Mouse (Mus musculus) naive thymus-derived CD4-positive, alpha-beta T cell, adult 2 months (primary cell): Measurements from ENCODE around the gene Fndc10.
A peak's percentile ranks its signal among the peaks of the same experiment; 100 is the strongest.
"Not testable (repeated sequence)": the region's sequence is repeated elsewhere in the genome, so short reads cannot be mapped to it uniquely, and the experiment has no call there.

Source experiments
- DNase-seq: peaks from one replicate; pipeline ENCODE4 v3.0.0-alpha.2; 2011; ENCODE audit warnings: low read depth

Gene Fndc10

GRCm38 (mm10) chr4:155694111-155694481, at the start of gene Fndc10:
Gene Fndc10, plus strand, starts transcription at chr4:155694342.
- DNase-seq, result no peak

GRCm38 (mm10) chr4:155645308-155645707, 48.8 kb upstream of the Fndc10 start, which contains the start of gene Gm10563:
Gene Gm10563, minus strand, starts transcription at chr4:155645408.
- not testable (repeated sequence) for DNase-seq

- DNase-seq, result no peak
Observed at GRCm38 (mm10) chr4:155645721-155646120, 48.4 kb upstream of the Fndc10 start.

GRCm38 (mm10) chr4:155649355-155649754, 44.8 kb upstream of the Fndc10 start:
- DNase-seq, result no peak

GRCm38 (mm10) chr4:155651553-155652269, 42.4 kb upstream of the Fndc10 start:
- no peak for DNase-seq

GRCm38 (mm10) chr4:155652283-155653085, 41.7 kb upstream of the Fndc10 start:
- no peak for DNase-seq

GRCm38 (mm10) chr4:155653086-155653450, 41.1 kb upstream of the Fndc10 start, which contains the start of gene Mmp23:
Gene Mmp23, minus strand, starts transcription at chr4:155653384.
- DNase-seq, result no peak

- peak; percentile 44 for DNase-seq
Observed at GRCm38 (mm10) chr4:155653451-155654182, 40.5 kb upstream of the Fndc10 start.

- no peak for DNase-seq
Observed at GRCm38 (mm10) chr4:155654183-155654455, 40.0 kb upstream of the Fndc10 start.

GRCm38 (mm10) chr4:155654456-155655298, 39.5 kb upstream of the Fndc10 start:
- peak; percentile 76 for DNase-seq

- no peak for DNase-seq
Observed at GRCm38 (mm10) chr4:155656214-155656751, 37.9 kb upstream of the Fndc10 start.

GRCm38 (mm10) chr4:155658961-155659360, 35.2 kb upstream of the Fndc10 start:
- DNase-seq, result no peak

- DNase-seq, result no peak
Observed at GRCm38 (mm10) chr4:155660641-155661040, 33.5 kb upstream of the Fndc10 start.

GRCm38 (mm10) chr4:155666903-155667302, 27.2 kb upstream of the Fndc10 start:
- peak; percentile 61 for DNase-seq

- DNase-seq, result peak; percentile 99
Observed at GRCm38 (mm10) chr4:155668689-155669597, 25.2 kb upstream of the Fndc10 start, which contains the start of gene Mib2. Gene Mib2, minus strand, starts transcription at chr4:155669198.

GRCm38 (mm10) chr4:155669598-155670075, 24.5 kb upstream of the Fndc10 start:
- DNase-seq, result no peak

- not testable (repeated sequence) for DNase-seq
Observed at GRCm38 (mm10) chr4:155670236-155670635, 23.9 kb upstream of the Fndc10 start.

GRCm38 (mm10) chr4:155672082-155672481, 22.1 kb upstream of the Fndc10 start:
- DNase-seq, result no peak

GRCm38 (mm10) chr4:155675991-155676390, 18.2 kb upstream of the Fndc10 start:
- peak; percentile 61 for DNase-seq

- DNase-seq, result not testable (repeated sequence)
Observed at GRCm38 (mm10) chr4:155683670-155684277, 10.4 kb upstream of the Fndc10 start.
